Mouse (Mus musculus): ENCODE data around the gene Sufu. TPM values are rescaled to one million over a fixed set of nuclear protein-coding genes. Genes with fewer than 3 reads are reported as not detected.

Gene Sufu
- polyA plus RNA-seq, 1 experiment from 2014 or later, result 23.0 TPM

DNA sequence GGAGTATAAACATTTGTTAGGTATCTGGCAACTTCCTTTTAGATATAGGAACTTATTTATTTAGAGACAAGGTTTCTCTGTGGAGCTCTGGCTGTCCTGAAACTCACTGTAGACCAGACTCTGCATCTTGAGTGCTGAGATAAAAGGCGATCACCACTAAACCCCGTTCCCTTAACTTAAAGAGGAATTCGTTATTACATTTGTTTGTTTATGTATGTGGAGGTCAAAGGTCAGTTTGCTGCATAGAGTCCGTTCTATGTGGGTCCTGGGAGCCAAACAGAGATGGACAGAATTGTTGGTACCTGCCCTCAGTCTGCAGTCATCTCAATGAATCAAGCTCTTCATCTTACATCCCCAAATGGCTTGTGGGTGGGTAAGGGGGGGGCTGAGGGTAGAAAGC is 20.8 kb upstream of the Sufu start:
- WGBS, result 66% methylated on average over 4 of the region's 4 CpGs
- no peak for ATAC-seq (ENCODE audit: low FRiP score)
- no peaks in the 10 kb centered on the region for H3K4me1 ChIP-seq (replicated peaks; ENCODE audit: control insufficient read depth, insufficient read depth, low read length)
- no peak for DNase-seq (ENCODE audit: low spot score)
- H3K27me3 ChIP-seq (ENCODE audit: control insufficient read depth, insufficient read depth, low read length), result no peaks in the 10 kb centered on the region
- H3K9me3 ChIP-seq (ENCODE audit: control insufficient read depth, low read length), result no peaks in the 10 kb centered on the region
- H3K4me2 ChIP-seq (replicated peaks), result no peak overlapping the region
- no peak overlapping the region for H3K9ac ChIP-seq
- no peak overlapping the region for H3K27ac ChIP-seq
- no peak overlapping the region for H3K4me3 ChIP-seq (replicated peaks; ENCODE audit: low read length)
- peaks cover 52% of the 10 kb centered on the region for H3K36me3 ChIP-seq (replicated peaks; ENCODE audit: control insufficient read depth, insufficient read depth)

DNA sequence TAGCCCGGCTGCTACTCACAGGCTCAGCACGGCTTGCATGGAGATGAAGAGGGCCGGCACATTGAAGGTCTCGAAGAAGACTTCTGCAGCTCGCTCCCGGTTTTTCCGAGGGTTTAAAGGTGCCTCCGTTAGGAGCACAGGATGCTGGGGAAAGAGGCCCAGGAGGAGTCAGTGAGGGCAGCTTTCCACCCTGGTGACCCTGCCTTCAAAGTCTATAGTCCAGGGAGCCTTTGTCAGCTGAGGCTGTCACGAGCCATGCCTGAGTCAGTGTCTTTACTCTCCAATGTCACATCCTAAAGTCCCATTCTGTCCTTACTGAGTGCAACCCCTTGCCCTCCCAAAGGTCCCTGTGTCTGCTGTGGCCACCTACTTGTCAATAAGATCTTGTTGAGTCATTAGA is 14.4 kb upstream of the Sufu start:
- no peak for ATAC-seq (ENCODE audit: low FRiP score)

GRCm38 (mm10) chr19:46389872-46390271 is 6.8 kb upstream of the Sufu start:
- 83% methylated on average over 5 of the region's 5 CpGs for WGBS
- Histone ChIP-seq H3K4me1 (replicated peaks; ENCODE audit: control insufficient read depth, insufficient read depth, low read length) (peaks cover 15% of the 10 kb centered on the region), H3K9ac (no peak overlapping the region), H3K27ac (no peak overlapping the region), H3K4me3 (replicated peaks; ENCODE audit: low read length) (no peak overlapping the region), H3K27me3 (ENCODE audit: control insufficient read depth, insufficient read depth, low read length) (no peaks in the 10 kb centered on the region), H3K9me3 (ENCODE audit: control insufficient read depth, low read length) (no peaks in the 10 kb centered on the region), H3K4me2 (replicated peaks) (no peak overlapping the region), H3K36me3 (replicated peaks; ENCODE audit: control insufficient read depth, insufficient read depth) (peaks cover 31% of the 10 kb centered on the region)
- ATAC-seq (ENCODE audit: low FRiP score), result no peak
- DNase-seq (ENCODE audit: low spot score), result no peak

More for the DNA sequence above, 14.4 kb upstream of the Sufu start:
- H3K4me1 ChIP-seq (replicated peaks; ENCODE audit: control insufficient read depth, insufficient read depth, low read length), result no peaks in the 10 kb centered on the region
- no peaks in the 10 kb centered on the region for H3K27me3 ChIP-seq (ENCODE audit: control insufficient read depth, insufficient read depth, low read length)
- DNase-seq (ENCODE audit: low spot score), result no peak
- H3K9me3 ChIP-seq (ENCODE audit: control insufficient read depth, low read length), result no peaks in the 10 kb centered on the region
- H3K4me3 ChIP-seq (replicated peaks; ENCODE audit: low read length), result no peak overlapping the region
- H3K4me2 ChIP-seq (replicated peaks), result no peak overlapping the region
- peaks cover 94% of the 10 kb centered on the region for H3K36me3 ChIP-seq (replicated peaks; ENCODE audit: control insufficient read depth, insufficient read depth)
- 88% methylated on average over 9 of the region's 9 CpGs for WGBS
- H3K27ac ChIP-seq, result no peak overlapping the region
- H3K9ac ChIP-seq, result no peak overlapping the region

GRCm38 (mm10) chr19:46392018-46392417 is 4.7 kb upstream of the Sufu start:
- Histone ChIP-seq H3K36me3 (replicated peaks; ENCODE audit: control insufficient read depth, insufficient read depth) (peaks cover 15% of the 10 kb centered on the region), H3K4me1 (replicated peaks; ENCODE audit: control insufficient read depth, insufficient read depth, low read length) (peaks cover 20% of the 10 kb centered on the region), H3K27ac (no peak overlapping the region), H3K4me3 (replicated peaks; ENCODE audit: low read length) (no peak overlapping the region), H3K9ac (no peak overlapping the region), H3K9me3 (ENCODE audit: control insufficient read depth, low read length) (no peaks in the 10 kb centered on the region), H3K4me2 (replicated peaks) (no peak overlapping the region), H3K27me3 (ENCODE audit: control insufficient read depth, insufficient read depth, low read length) (no peaks in the 10 kb centered on the region)
- ATAC-seq (ENCODE audit: low FRiP score), result no peak
- peak; percentile 54 for DNase-seq (ENCODE audit: low spot score)
- WGBS, result 40% methylated on average over 4 of the region's 4 CpGs

DNA sequence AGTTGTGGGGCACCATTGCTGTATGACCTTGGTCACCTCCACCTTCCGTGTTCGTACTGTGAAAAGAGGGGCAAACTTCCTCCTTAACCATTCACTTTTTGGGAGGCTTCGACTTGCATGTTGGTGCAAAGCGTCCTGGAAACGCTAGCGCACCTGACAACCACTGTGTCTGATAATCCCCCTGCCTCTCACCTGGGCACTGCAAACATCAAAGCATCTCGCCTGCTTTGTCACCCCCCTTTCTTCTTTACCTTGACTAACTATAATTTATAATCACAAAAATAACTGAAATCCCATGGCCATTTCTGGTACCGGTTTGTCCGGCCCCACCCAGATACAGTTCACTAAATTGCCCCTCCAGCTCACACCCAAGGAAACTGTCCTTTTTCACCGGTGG is 2.0 kb upstream of the Sufu start:
- Histone ChIP-seq H3K4me1 (replicated peaks; ENCODE audit: control insufficient read depth, insufficient read depth, low read length) (peaks cover 40% of the 10 kb centered on the region), H3K27ac (no peak overlapping the region), H3K4me3 (replicated peaks; ENCODE audit: low read length) (peak overlapping the region; percentile 85), H3K9me3 (ENCODE audit: control insufficient read depth, low read length) (no peaks in the 10 kb centered on the region), H3K4me2 (replicated peaks) (peak overlapping the region; percentile 73), H3K27me3 (ENCODE audit: control insufficient read depth, insufficient read depth, low read length) (no peaks in the 10 kb centered on the region), H3K9ac (peak overlapping the region; percentile 49), H3K36me3 (replicated peaks; ENCODE audit: control insufficient read depth, insufficient read depth) (0 out of 2 replicates have a peak, but pooled peaks cover 9% of the 10 kb centered on the region)
- WGBS, result 7% methylated on average over 10 of the region's 10 CpGs
- ATAC-seq (ENCODE audit: low FRiP score) (no peak; the same call in 1 of the 2 replicates), DNase-seq (ENCODE audit: low spot score) (no peak)

GRCm38 (mm10) chr19:46395109-46396009 is 1.3 kb upstream of the Sufu start, which contains the start of gene Actr1a:
Actr1a (minus strand) TSS chr19:46395748.
- ATAC-seq (ENCODE audit: low FRiP score), result peak; percentile 95
- H3K4me1 ChIP-seq (replicated peaks; ENCODE audit: control insufficient read depth, insufficient read depth, low read length), result peaks cover 40% of the 10 kb centered on the region
- H3K4me3 ChIP-seq (replicated peaks; ENCODE audit: low read length), result peak within 1 kb of the TSS; percentile 85
- no peaks in the 10 kb centered on the region for H3K27me3 ChIP-seq (ENCODE audit: control insufficient read depth, insufficient read depth, low read length)
- under 1% methylated on average over 51 of the region's 51 CpGs for WGBS
- H3K9me3 ChIP-seq (ENCODE audit: control insufficient read depth, low read length), result no peaks in the 10 kb centered on the region
- peak; percentile 100 for DNase-seq (ENCODE audit: low spot score)
- peak within 1 kb of the TSS; percentile 73 for H3K4me2 ChIP-seq (replicated peaks)
- H3K9ac ChIP-seq, result peak within 1 kb of the TSS; percentile 92
- H3K36me3 ChIP-seq (replicated peaks; ENCODE audit: control insufficient read depth, insufficient read depth), result 0 out of 2 replicates have a peak, but pooled peaks cover 4% of the 10 kb centered on the region
- H3K27ac ChIP-seq, result peak within 1 kb of the TSS; percentile 89

- no peak for ATAC-seq (ENCODE audit: low FRiP score)
- H3K4me3 ChIP-seq (replicated peaks; ENCODE audit: low read length), result peak overlapping the region; percentile 85
- peak overlapping the region; percentile 89; the same call in 1 of the 2 replicates for H3K27ac ChIP-seq
- WGBS, result 11% methylated on average over 8 of the region's 8 CpGs
- peaks cover 3% of the 10 kb centered on the region; the same call in 1 of the 2 replicates for H3K36me3 ChIP-seq (replicated peaks; ENCODE audit: control insufficient read depth, insufficient read depth)
- no peaks in the 10 kb centered on the region for H3K27me3 ChIP-seq (ENCODE audit: control insufficient read depth, insufficient read depth, low read length)
- DNase-seq (ENCODE audit: low spot score), result no peak
- peaks cover 40% of the 10 kb centered on the region for H3K4me1 ChIP-seq (replicated peaks; ENCODE audit: control insufficient read depth, insufficient read depth, low read length)
- no peaks in the 10 kb centered on the region for H3K9me3 ChIP-seq (ENCODE audit: control insufficient read depth, low read length)
- peak overlapping the region; percentile 92; the same call in 1 of the 2 replicates for H3K9ac ChIP-seq
- H3K4me2 ChIP-seq (replicated peaks), result peak overlapping the region; percentile 65
Measured at GRCm38 (mm10) chr19:46396109-46396508, 587 bp upstream of the Sufu start.

DNA sequence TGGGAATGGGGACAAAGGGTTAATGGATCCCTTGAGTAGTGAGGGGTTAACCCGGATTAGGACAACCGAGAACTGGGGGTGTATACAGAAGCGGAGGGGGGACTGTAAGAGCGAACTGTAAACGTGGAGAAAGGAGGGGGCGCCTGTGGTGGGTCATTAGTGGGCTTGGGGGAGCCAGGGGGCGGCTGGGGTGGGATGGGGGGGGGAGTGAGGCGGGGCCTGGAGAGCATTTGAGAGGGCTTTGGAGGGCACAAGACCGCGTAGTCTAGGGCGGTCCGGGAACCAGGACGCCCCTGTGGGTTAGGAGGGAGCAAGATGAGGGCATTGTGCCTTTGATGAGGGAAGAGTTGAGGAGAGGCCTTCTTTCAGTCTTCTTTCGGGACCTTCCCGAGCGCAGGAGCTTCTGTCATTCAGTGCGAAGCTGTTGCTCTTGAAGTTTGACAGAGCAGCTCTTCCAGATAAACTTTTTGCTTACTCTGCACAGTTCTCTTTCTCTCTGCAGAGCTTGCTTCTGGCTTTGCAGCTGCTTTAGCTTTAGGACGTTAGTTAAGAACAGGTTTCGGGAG is 823 bp downstream of the Sufu start:
- peak overlapping the region; percentile 65 for H3K4me2 ChIP-seq (replicated peaks)
- H3K4me3 ChIP-seq (replicated peaks; ENCODE audit: low read length), result peak overlapping the region; percentile 85
- peak overlapping the region; percentile 81 for H3K27ac ChIP-seq
- no peak for DNase-seq (ENCODE audit: low spot score)
- no peaks in the 10 kb centered on the region for H3K9me3 ChIP-seq (ENCODE audit: control insufficient read depth, low read length)
- H3K9ac ChIP-seq, result peak overlapping the region; percentile 82
- H3K27me3 ChIP-seq (ENCODE audit: control insufficient read depth, insufficient read depth, low read length), result no peaks in the 10 kb centered on the region
- 1% methylated on average over 18 of the region's 19 CpGs for WGBS
- no peak for ATAC-seq (ENCODE audit: low FRiP score)
- H3K36me3 ChIP-seq (replicated peaks; ENCODE audit: control insufficient read depth, insufficient read depth), result peaks cover 7% of the 10 kb centered on the region; the same call in 1 of the 2 replicates
- H3K4me1 ChIP-seq (replicated peaks; ENCODE audit: control insufficient read depth, insufficient read depth, low read length), result peaks cover 40% of the 10 kb centered on the region

- 39% methylated on average over 3 of the region's 3 CpGs for WGBS
- no peak for DNase-seq (ENCODE audit: low spot score)
- H3K9ac ChIP-seq, result peak overlapping the region; percentile 82; the same call in 1 of the 2 replicates
- no peaks in the 10 kb centered on the region for H3K27me3 ChIP-seq (ENCODE audit: control insufficient read depth, insufficient read depth, low read length)
- no peak for ATAC-seq (ENCODE audit: low FRiP score)
- peak overlapping the region; percentile 85 for H3K4me3 ChIP-seq (replicated peaks; ENCODE audit: low read length)
- H3K4me2 ChIP-seq (replicated peaks), result peak overlapping the region; percentile 65
- peaks cover 16% of the 10 kb centered on the region for H3K36me3 ChIP-seq (replicated peaks; ENCODE audit: control insufficient read depth, insufficient read depth)
- peaks cover 38% of the 10 kb centered on the region for H3K4me1 ChIP-seq (replicated peaks; ENCODE audit: control insufficient read depth, insufficient read depth, low read length)
- H3K9me3 ChIP-seq (ENCODE audit: control insufficient read depth, low read length), result no peaks in the 10 kb centered on the region
- no peak overlapping the region for H3K27ac ChIP-seq
Measured at GRCm38 (mm10) chr19:46398401-46398800, 1.7 kb downstream of the Sufu start.
